Mouse (Mus musculus) G1E (cell line): ENCODE data around the gene B230217C12Rik.

ENCODE experiments used
- CTCF ChIP-seq: IDR thresholded peaks from 2 replicates; pipeline ENCODE4 v1.5.1; 2012; ENCODE audit warnings: low read depth, low read length, inconsistent platforms, mixed read lengths
- GATA1 ChIP-seq: IDR thresholded peaks from 2 replicates; pipeline ENCODE4 v1.6.1; 2012; ENCODE audit warnings: borderline replicate concordance, low read length, inconsistent platforms, mixed read lengths

DNA sequence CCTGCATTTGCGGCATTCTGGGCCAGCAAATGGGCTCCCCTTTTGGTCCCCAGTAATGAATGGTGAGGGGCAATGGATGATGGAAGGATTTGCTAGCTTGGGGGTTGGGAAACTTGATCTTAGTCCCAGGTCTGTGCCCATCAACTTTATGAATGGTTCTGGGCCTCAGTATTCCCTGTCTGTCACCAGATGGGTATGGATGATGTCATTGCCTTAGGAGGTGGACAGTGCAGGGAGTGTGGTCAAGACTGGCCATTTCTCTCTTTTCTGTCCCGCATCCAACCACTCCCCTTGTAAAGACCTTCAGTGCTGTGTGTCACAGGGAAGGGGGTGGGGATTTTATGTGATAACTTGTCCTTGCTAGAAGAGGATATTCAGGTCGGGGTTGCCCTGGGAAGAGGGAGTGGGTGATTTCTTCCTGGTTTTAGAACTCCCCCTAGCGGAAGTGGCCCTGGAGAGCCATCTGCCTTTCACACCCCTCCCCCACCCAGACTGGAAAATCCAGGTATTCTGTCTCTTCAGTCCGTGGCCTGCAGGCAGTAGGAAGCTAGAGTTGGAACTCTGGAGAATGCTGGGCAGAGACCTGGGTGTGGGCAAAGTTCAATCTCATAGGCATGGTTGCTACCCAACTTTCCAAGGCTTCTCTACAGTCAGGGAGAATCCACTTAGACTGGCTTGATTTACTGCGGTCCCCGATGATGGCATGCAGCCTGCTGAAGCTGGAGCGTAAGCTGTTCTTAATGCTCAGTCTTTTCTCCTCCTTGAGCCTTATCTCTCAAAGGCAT lies 39.0 kb upstream of the B230217C12Rik start:
- TF ChIP-seq GATA1 (no peak), CTCF (no peak)
